Mouse (Mus musculus) thymus, adult 2 months (tissue): ENCODE measurements at regions not wholly inside any gene's neighbourhood (a gene's known extent, or its start where the extent isn't known, plus 50 kb on each side); places are given as distances from the start of the nearest gene placed in this dataset.

Source experiments
- CTCF ChIP-seq: fragments of 200-500 bp; IDR thresholded peaks from 2 replicates; pipeline ENCODE4 v1.5.1; 2012; ENCODE audit warnings: mild to moderate bottlenecking, control low read depth, low read length, moderate library complexity, borderline replicate concordance; ENCODE audit not compliant: control insufficient read depth, poor library complexity, insufficient read depth; ENCODE audit errors: extremely low read depth
- POLR2A ChIP-seq: fragments of 200-500 bp; IDR thresholded peaks from 2 replicates; pipeline ENCODE4 v1.6.1; 2012; ENCODE audit warnings: mild to moderate bottlenecking, low read length, control low read depth, moderate library complexity; ENCODE audit not compliant: control insufficient read depth, poor library complexity, insufficient read depth; ENCODE audit errors: extremely low read depth

DNA sequence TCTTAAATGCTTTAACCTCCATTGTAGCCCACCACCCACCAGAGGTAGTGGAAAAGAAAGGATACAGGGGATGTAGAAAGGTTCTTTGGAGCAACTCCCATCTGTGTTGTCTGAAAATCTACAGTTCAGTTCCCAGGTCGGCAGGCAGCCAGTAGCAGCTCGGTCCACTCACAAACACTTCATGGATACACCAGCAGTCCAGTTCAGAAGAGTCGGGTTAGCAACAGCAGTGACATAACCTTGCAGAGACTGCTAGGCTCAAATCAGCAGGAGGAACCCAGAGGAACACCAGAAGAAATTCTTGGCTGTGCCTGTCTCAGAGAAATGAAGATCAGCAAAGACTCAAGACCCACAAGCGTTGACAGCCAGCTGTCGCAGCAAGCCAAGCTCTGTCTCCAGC, 128.5 kb downstream of the Rpl14 start:
- no peak for TF ChIP-seq CTCF
- no peak for TF ChIP-seq POLR2A
